In genomic region chr7:121214181-121214580, GRCm38 (mm10) we compare ENCODE assay signal across 23 mouse cellular contexts.
DNase-seq lines count a peak whose midpoint lies in the region; ATAC-seq lines count a peak whose summit lies in the region.
"Had no signal": no experiment of that assay in that cellular context is flagged by ENCODE, and none has a peak within 500 bp of the region (broad histone marks: within the 10 kb centered on the region; RNA-seq: fewer than 3 reads in every experiment).

No protein-coding gene starts in this region.

- no peak overlapping the region for H3K4me3 ChIP-seq in hindbrain, embryonic 14.5 days (replicated peaks; ENCODE audit: low read length)
- H3K4me3 ChIP-seq in hindbrain, embryonic 11.5 days (ENCODE audit: low read depth, low read length), result no peak overlapping the region
- H3K4me3 ChIP-seq in hindbrain, embryonic 16.5 days (ENCODE audit: low read length), result no peak overlapping the region
- H3K4me3 ChIP-seq: embryonic facial prominence, embryonic 13.5 days; layer of hippocampus, adult 2 months had no signal

- no peaks in the 10 kb centered on the region for H3K36me3 ChIP-seq in hindbrain, embryonic 14.5 days (replicated peaks; ENCODE audit: control insufficient read depth, insufficient read depth)
- no peaks in the 10 kb centered on the region for H3K36me3 ChIP-seq in hindbrain, embryonic 11.5 days (ENCODE audit: control insufficient read depth, insufficient read depth, low read length)
- H3K36me3 ChIP-seq in hindbrain, embryonic 16.5 days (ENCODE audit: control insufficient read depth, insufficient read depth, low read length), result no peaks in the 10 kb centered on the region
- H3K36me3 ChIP-seq: embryonic facial prominence, embryonic 13.5 days had no signal

- H3K9ac ChIP-seq in hindbrain, embryonic 14.5 days, result no peak overlapping the region
- H3K9ac ChIP-seq in hindbrain, embryonic 11.5 days (ENCODE audit: low read depth, low read length), result no peak overlapping the region
- H3K9ac ChIP-seq in hindbrain, embryonic 16.5 days (ENCODE audit: low read depth, low read length), result no peak overlapping the region
- H3K9ac ChIP-seq: embryonic facial prominence, embryonic 13.5 days had no signal

- H3K27me3 ChIP-seq in hindbrain, embryonic 14.5 days (ENCODE audit: control insufficient read depth, insufficient read depth, low read length), result no peaks in the 10 kb centered on the region
- H3K27me3 ChIP-seq in hindbrain, embryonic 11.5 days (ENCODE audit: control insufficient read depth, insufficient read depth, low read length), result no peaks in the 10 kb centered on the region
- no peaks in the 10 kb centered on the region for H3K27me3 ChIP-seq in hindbrain, embryonic 16.5 days (replicated peaks; ENCODE audit: control insufficient read depth, insufficient read depth, low read length)
- H3K27me3 ChIP-seq: embryonic facial prominence, embryonic 13.5 days had no signal

- peak; percentile 64; the same call in 1 of the 2 replicates for ATAC-seq in hindbrain, embryonic 14.5 days (ENCODE audit: low FRiP score)
- ATAC-seq in hindbrain, embryonic 11.5 days (ENCODE audit: low FRiP score), result no peak
- peak; percentile 54 for ATAC-seq in hindbrain, embryonic 16.5 days
- no peak for ATAC-seq in megakaryocyte progenitor cell, adult 5-6 weeks (replicated peaks; ENCODE audit: poor library complexity)
- ATAC-seq: Patski had no signal

- H3K4me1 ChIP-seq in hindbrain, embryonic 14.5 days (replicated peaks; ENCODE audit: control insufficient read depth, insufficient read depth, low read length), result no peaks in the 10 kb centered on the region; the same call in 1 of the 2 replicates
- H3K4me1 ChIP-seq in hindbrain, embryonic 11.5 days (replicated peaks; ENCODE audit: control insufficient read depth, insufficient read depth, low read length), result no peaks in the 10 kb centered on the region
- H3K4me1 ChIP-seq in hindbrain, embryonic 16.5 days (ENCODE audit: control insufficient read depth, insufficient read depth, low read depth, low read length), result no peaks in the 10 kb centered on the region
- H3K4me1 ChIP-seq: embryonic facial prominence, embryonic 13.5 days had no signal

- H3K27ac ChIP-seq in hindbrain, embryonic 14.5 days, result 0 out of 2 replicates have a peak overlapping the region, but pooled peaks have one; percentile 32
- no peak overlapping the region for H3K27ac ChIP-seq in hindbrain, embryonic 11.5 days (ENCODE audit: low read depth, low read length)
- no peak overlapping the region for H3K27ac ChIP-seq in hindbrain, embryonic 16.5 days (ENCODE audit: low read depth, low read length)
- H3K27ac ChIP-seq: embryonic facial prominence, embryonic 13.5 days; layer of hippocampus, adult 2 months had no signal

- peak; percentile 34 for DNase-seq in hindbrain, embryonic 14.5 days (ENCODE audit: low spot score)
- DNase-seq in hindbrain, embryonic 11.5 days (ENCODE audit: low spot score), result no peak
- DNase-seq in A20 (ENCODE audit: low read depth, low spot score), result peak; percentile 42
- DNase-seq in Muller cell, postnatal 12 days (ENCODE audit: inconsistent ontology term), result peak; percentile 26
- no peak for DNase-seq in right cerebral cortex, postnatal 4 days
- DNase-seq: adrenal gland, postnatal 14 days; cerebellum, adult 11-12 months; cerebellum, postnatal 14 days; gastrocnemius, postnatal 36 days; heart, postnatal 10 days; kidney, adult 2 months; kidney, postnatal 14 days; left cerebral cortex, postnatal 4 days; lung, adult 2 months; lung, postnatal 36 days; retina, postnatal 1 day; thymus, adult 2 months had no signal

- 42% methylated on average over 8 of the region's 8 CpGs for WGBS in hindbrain, embryonic 14.5 days
- WGBS in hindbrain, embryonic 11.5 days, result 79% methylated on average over 8 of the region's 8 CpGs
- 44% methylated on average over 8 of the region's 8 CpGs for WGBS in hindbrain, embryonic 16.5 days

- H3K4me2 ChIP-seq in hindbrain, embryonic 14.5 days (replicated peaks), result peak overlapping the region; percentile 11; the same call in 1 of the 2 replicates
- no peak overlapping the region for H3K4me2 ChIP-seq in hindbrain, embryonic 11.5 days (replicated peaks; ENCODE audit: low read depth, low read length)
- H3K4me2 ChIP-seq in hindbrain, embryonic 16.5 days (ENCODE audit: low read length), result peak overlapping the region; percentile 25; the same call in 1 of the 2 replicates
- H3K4me2 ChIP-seq: embryonic facial prominence, embryonic 13.5 days; heart, embryonic 11.5 days had no signal

- H3K9me3 ChIP-seq in hindbrain, embryonic 14.5 days (ENCODE audit: control insufficient read depth, low read length), result no peaks in the 10 kb centered on the region
- H3K9me3 ChIP-seq in hindbrain, embryonic 11.5 days (ENCODE audit: control insufficient read depth, low read length), result no peaks in the 10 kb centered on the region
- H3K9me3 ChIP-seq in hindbrain, embryonic 16.5 days (ENCODE audit: control insufficient read depth, low read length), result no peaks in the 10 kb centered on the region
- H3K9me3 ChIP-seq: embryonic facial prominence, embryonic 13.5 days had no signal

Comparison
In these comparisons a context has a peak if more than half of its experiments do, and no peak if none do; other contexts are left out.
1. ATAC-seq: peak in hindbrain, embryonic 14.5 days (single experiment) and hindbrain, embryonic 16.5 days (single experiment); none in hindbrain, embryonic 11.5 days (single experiment) and megakaryocyte progenitor cell, adult 5-6 weeks (single experiment).
2. DNase-seq: peak in hindbrain, embryonic 14.5 days (single experiment), A20 (single experiment) and Muller cell, postnatal 12 days (single experiment); none in hindbrain, embryonic 11.5 days (single experiment) and right cerebral cortex, postnatal 4 days (single experiment).